Mouse (Mus musculus) limb, embryonic 11.5 days (tissue): ENCODE measurements around the gene Gpr153. TPM values are rescaled to one million over a fixed set of nuclear protein-coding genes. Genes with fewer than 3 reads are reported as not detected.

ENCODE experiments used
- ATAC-seq: fragments of 200-750 bp; cut with Nextera tagmentation; 2 replicates; pipeline ENCODE4 v1.8.0; 2017; ENCODE audit warnings: low read depth; ENCODE audit not compliant: insufficient number of reproducible peaks, low FRiP score, low TSS enrichment
- DNase-seq: peaks from one replicate; pipeline ENCODE4 v3.0.0-alpha.2; 2015; ENCODE audit warnings: low spot score
- H3K27ac ChIP-seq: fragments of 300-500 bp; sonication (generic); replicated peaks from 2 replicates; pipeline ENCODE4 v1.5.1; 2014; ENCODE audit warnings: low read depth, mild to moderate bottlenecking, low read length
- H3K27me3 ChIP-seq: fragments of 300-500 bp; sonication (generic); 2 replicates; pipeline ENCODE4 v1.6.1; 2014; ENCODE audit warnings: mild to moderate bottlenecking, low read length, mixed read lengths; ENCODE audit not compliant: control insufficient read depth, insufficient read depth
- H3K36me3 ChIP-seq: fragments of 300-500 bp; sonication (generic); 2 replicates; pipeline ENCODE4 v1.6.1; 2014; ENCODE audit warnings: mild to moderate bottlenecking, low read length, moderate library complexity, mixed read lengths; ENCODE audit not compliant: control insufficient read depth, insufficient read depth
- H3K4me1 ChIP-seq: fragments of 300-500 bp; sonication (generic); 2 replicates; pipeline ENCODE4 v1.6.1; 2014; ENCODE audit warnings: low read length, mixed read lengths; ENCODE audit not compliant: control insufficient read depth, insufficient read depth
- H3K4me2 ChIP-seq: fragments of 300-500 bp; sonication (generic); 2 replicates; pipeline ENCODE4 v1.6.1; 2014; ENCODE audit warnings: low read depth, mild to moderate bottlenecking, moderate library complexity; ENCODE audit not compliant: severe bottlenecking
- H3K4me3 ChIP-seq: fragments of 300-500 bp; sonication (generic); 2 replicates; pipeline ENCODE4 v1.5.1; 2014; ENCODE audit warnings: low read depth, low read length
- H3K9ac ChIP-seq: fragments of 300-500 bp; sonication (generic); 2 replicates; pipeline ENCODE4 v1.6.1; 2014; ENCODE audit warnings: mild to moderate bottlenecking, low read length
- H3K9me3 ChIP-seq: fragments of 300-500 bp; sonication (generic); 2 replicates; pipeline ENCODE4 v1.6.1; 2016; ENCODE audit warnings: low read length; ENCODE audit not compliant: control insufficient read depth
- WGBS: fragments of 180-500 bp; shearing (Covaris S2); extraction: QIAGEN DNeasy Blood & Tissue Kit; methylation state at CpG from one replicate; pipeline ENCODE4 v1.1.7; 2014; 5-methylcytosine and 5-hydroxymethylcytosine counted together
- polyA plus RNA-seq: library from polyadenylated mRNA; unstranded; fragments of >200 nt; fragmentation: Nextera tagmentation; extraction: Ambion mirVana; gene quantifications from 2 replicates; pipeline ENCODE4 v1.2.1, GENCODE M21; 2014

Gpr153 gene
- polyA plus RNA-seq, 1 experiment from 2014 or later, result 3.3 TPM

DNA sequence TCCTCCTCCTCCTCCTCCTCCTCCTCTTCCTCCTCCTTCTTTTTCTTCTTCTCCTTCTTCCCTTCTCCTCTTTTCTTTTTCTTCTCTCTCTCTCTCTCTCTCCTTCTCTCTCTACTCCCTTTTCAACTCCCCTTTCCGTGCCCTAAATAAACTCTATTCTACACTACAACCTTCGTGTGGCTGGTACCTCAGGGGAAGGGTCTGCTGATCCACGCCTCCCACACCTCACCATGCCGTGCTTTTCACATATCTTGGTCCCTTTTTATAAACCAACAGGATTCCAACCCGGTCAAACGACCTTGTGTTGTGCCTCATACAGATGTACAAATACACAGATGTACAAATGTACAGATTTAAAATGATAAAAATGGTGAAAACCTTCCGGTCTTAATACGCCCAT, 22.3 kb downstream of the Gpr153 start:
- peak overlapping the region; percentile 93 for H3K4me2 ChIP-seq
- peaks cover 5% of the 10 kb centered on the region; the same call in 1 of the 2 replicates for H3K36me3 ChIP-seq
- no peak overlapping the region for H3K9ac ChIP-seq
- DNase-seq, result no peak
- H3K4me3 ChIP-seq, result peak overlapping the region; percentile 98
- no peaks in the 10 kb centered on the region for H3K9me3 ChIP-seq
- H3K27ac ChIP-seq, result no peak overlapping the region
- 18% methylated on average over 8 of the region's 8 CpGs for WGBS
- peaks cover 17% of the 10 kb centered on the region for H3K27me3 ChIP-seq
- peaks cover 8% of the 10 kb centered on the region; the same call in 1 of the 2 replicates for H3K4me1 ChIP-seq
- ATAC-seq, result no peak

GRCm38 (mm10) chr4:152296874-152297861, 23.1 kb downstream of the Gpr153 start, which contains the start of gene Icmt:
Gene Icmt, plus strand, starts transcription at chr4:152297227.
- ATAC-seq (peak; percentile 93), DNase-seq (peak; percentile 100)
- Histone ChIP-seq H3K36me3 (peaks cover 5% of the 10 kb centered on the region; the same call in 1 of the 2 replicates), H3K27me3 (peaks cover 10% of the 10 kb centered on the region), H3K9me3 (no peaks in the 10 kb centered on the region), H3K4me3 (peak within 1 kb of the TSS; percentile 98), H3K9ac (peak within 1 kb of the TSS; percentile 95), H3K27ac (peak within 1 kb of the TSS; percentile 36; the same call in 1 of the 2 replicates), H3K4me1 (peaks cover 8% of the 10 kb centered on the region; the same call in 1 of the 2 replicates), H3K4me2 (peak within 1 kb of the TSS; percentile 93)
- WGBS, result under 1% methylated on average over 119 of the region's 119 CpGs

DNA sequence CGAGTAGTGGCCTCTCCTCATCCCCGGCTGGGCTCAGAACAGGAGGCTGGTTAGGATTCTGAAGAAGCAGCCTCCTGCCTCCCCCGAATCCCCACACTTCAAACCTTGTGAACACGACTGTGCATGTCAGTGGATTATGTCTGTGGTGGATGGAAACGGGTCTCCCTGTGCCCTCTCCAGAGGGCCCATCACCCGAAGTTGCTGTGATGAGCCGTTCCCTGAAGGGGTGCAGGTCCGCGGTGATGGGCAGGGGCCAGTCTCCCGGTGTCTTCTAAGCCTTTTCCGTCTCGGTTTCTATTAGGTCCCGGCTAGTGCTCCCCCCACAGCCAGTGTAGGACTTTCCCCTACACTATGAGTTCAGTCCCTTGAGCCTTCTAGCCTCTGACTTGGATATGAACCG, 24.8 kb downstream of the Gpr153 start:
- H3K27ac ChIP-seq, result no peak overlapping the region
- H3K4me1 ChIP-seq, result peaks cover 8% of the 10 kb centered on the region; the same call in 1 of the 2 replicates
- no peak overlapping the region for H3K9ac ChIP-seq
- H3K36me3 ChIP-seq, result peaks cover 5% of the 10 kb centered on the region; the same call in 1 of the 2 replicates
- H3K9me3 ChIP-seq, result no peaks in the 10 kb centered on the region
- no peak overlapping the region for H3K4me3 ChIP-seq
- 85% methylated on average over 14 of the region's 14 CpGs for WGBS
- H3K27me3 ChIP-seq, result no peaks in the 10 kb centered on the region
- ATAC-seq (no peak), DNase-seq (no peak)
- H3K4me2 ChIP-seq, result no peak overlapping the region

DNA sequence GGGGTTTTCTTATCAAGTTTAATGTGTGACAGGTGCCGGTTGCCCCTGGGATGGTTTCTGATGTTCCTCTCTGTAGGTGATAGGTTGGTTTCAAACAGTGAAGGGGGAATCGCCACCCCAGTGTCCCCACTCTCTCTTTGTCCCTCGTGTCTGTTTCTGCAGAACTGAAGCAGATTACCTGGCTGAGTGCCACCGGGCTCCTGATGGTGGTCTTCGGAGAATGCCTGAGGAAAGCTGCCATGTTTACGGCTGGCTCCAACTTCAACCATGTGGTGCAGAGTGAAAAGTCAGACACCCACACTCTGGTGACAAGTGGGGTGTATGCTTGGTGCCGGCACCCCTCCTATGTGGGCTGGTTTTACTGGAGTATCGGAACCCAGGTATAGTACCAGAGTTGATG, 26.3 kb downstream of the Gpr153 start:
- H3K27ac ChIP-seq, result no peak overlapping the region
- ATAC-seq (no peak), DNase-seq (no peak)
- H3K4me3 ChIP-seq, result no peak overlapping the region
- H3K4me1 ChIP-seq, result peaks cover 8% of the 10 kb centered on the region; the same call in 1 of the 2 replicates
- 93% methylated on average over 8 of the region's 8 CpGs for WGBS
- no peaks in the 10 kb centered on the region for H3K27me3 ChIP-seq
- H3K9me3 ChIP-seq, result no peaks in the 10 kb centered on the region
- H3K9ac ChIP-seq, result no peak overlapping the region
- H3K4me2 ChIP-seq, result no peak overlapping the region
- H3K36me3 ChIP-seq, result peaks cover 5% of the 10 kb centered on the region; the same call in 1 of the 2 replicates

DNA sequence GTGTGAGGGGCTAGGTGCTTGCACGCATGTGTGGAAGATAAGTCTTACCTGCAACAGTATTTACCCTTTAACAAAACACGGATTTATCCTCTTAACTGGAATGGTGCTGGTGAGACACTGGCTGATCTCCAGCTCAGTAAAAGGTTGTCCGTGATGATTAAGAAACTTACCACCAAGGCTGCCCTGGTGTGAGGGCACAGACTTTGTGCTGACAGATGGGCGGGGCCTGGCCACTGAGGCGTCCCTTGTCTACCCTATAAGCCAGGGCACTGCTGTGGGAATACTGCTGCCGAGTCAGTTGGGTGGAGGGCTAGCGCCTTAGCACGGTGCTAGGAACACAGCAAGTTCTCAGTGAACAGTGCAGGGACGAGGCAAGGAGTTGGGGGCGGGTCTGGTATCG, 28.0 kb downstream of the Gpr153 start:
- Histone ChIP-seq H3K27ac (no peak overlapping the region), H3K9me3 (no peaks in the 10 kb centered on the region), H3K4me1 (peaks cover 8% of the 10 kb centered on the region; the same call in 1 of the 2 replicates), H3K4me2 (no peak overlapping the region), H3K36me3 (peaks cover 5% of the 10 kb centered on the region; the same call in 1 of the 2 replicates), H3K27me3 (no peaks in the 10 kb centered on the region), H3K9ac (no peak overlapping the region), H3K4me3 (no peak overlapping the region)
- DNase-seq (no peak), ATAC-seq (no peak)
- 81% methylated on average over 11 of the region's 11 CpGs for WGBS

GRCm38 (mm10) chr4:152303172-152303571, 29.1 kb downstream of the Gpr153 start:
- H3K4me2 ChIP-seq, result no peak overlapping the region
- no peaks in the 10 kb centered on the region for H3K27me3 ChIP-seq
- no peaks in the 10 kb centered on the region for H3K9me3 ChIP-seq
- no peak overlapping the region for H3K27ac ChIP-seq
- H3K4me3 ChIP-seq, result no peak overlapping the region
- no peak overlapping the region for H3K9ac ChIP-seq
- 94% methylated on average over 10 of the region's 10 CpGs for WGBS
- H3K4me1 ChIP-seq, result peaks cover 5% of the 10 kb centered on the region; the same call in 1 of the 2 replicates
- H3K36me3 ChIP-seq, result peaks cover 5% of the 10 kb centered on the region; the same call in 1 of the 2 replicates
- DNase-seq (no peak), ATAC-seq (no peak)

- Histone ChIP-seq H3K4me3 (no peak overlapping the region), H3K4me2 (no peak overlapping the region), H3K9me3 (no peaks in the 10 kb centered on the region), H3K36me3 (peaks cover 5% of the 10 kb centered on the region; the same call in 1 of the 2 replicates), H3K27me3 (no peaks in the 10 kb centered on the region), H3K27ac (no peak overlapping the region), H3K9ac (no peak overlapping the region), H3K4me1 (no peaks in the 10 kb centered on the region)
- DNase-seq, result no peak
- WGBS, result 86% methylated on average over 6 of the region's 6 CpGs
- no peak for ATAC-seq
These were observed 30.7 kb downstream of the Gpr153 start for GRCm38 (mm10) chr4:152304685-152305084.

DNA sequence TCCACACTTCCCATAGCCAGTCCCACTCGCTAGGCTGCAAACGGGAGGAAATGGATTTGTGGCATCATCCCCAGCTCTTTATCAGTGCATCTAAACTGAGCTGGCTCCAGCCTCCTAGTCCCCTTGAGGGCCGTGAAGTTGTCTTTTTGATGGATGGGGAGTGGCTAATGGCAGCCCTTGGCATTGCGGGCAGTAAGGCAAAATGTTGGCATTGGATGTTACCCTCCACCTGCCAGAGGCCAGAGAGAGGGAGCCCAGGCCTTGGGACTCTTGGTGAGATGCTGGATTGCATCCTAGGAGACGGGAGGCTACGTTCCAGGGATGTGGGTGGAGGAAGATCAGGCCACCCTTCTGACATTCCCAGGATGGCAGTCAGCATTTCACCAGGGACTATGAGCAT, 32.0 kb downstream of the Gpr153 start:
- H3K4me3 ChIP-seq, result no peak overlapping the region
- no peaks in the 10 kb centered on the region for H3K4me1 ChIP-seq
- H3K27me3 ChIP-seq, result peaks cover under 1% of the 10 kb centered on the region
- no peak overlapping the region for H3K4me2 ChIP-seq
- H3K36me3 ChIP-seq, result peaks cover under 1% of the 10 kb centered on the region; the same call in 1 of the 2 replicates
- H3K9me3 ChIP-seq, result no peaks in the 10 kb centered on the region
- no peak overlapping the region for H3K27ac ChIP-seq
- WGBS, result 77% methylated on average over 6 of the region's 6 CpGs
- H3K9ac ChIP-seq, result no peak overlapping the region
- no peak for ATAC-seq
- DNase-seq, result no peak
